15 mouse cellular contexts compared by ENCODE assay signal in genomic region chr13:35870659-35871058, GRCm38 (mm10).
"Had no signal": no experiment of that assay in that cellular context is flagged by ENCODE, and none has a peak within 500 bp of the region (broad histone marks: within the 10 kb centered on the region; RNA-seq: fewer than 3 reads in every experiment).

No protein-coding gene starts in this region.

- H3K36me3 ChIP-seq: midbrain, embryonic 15.5 days; neural tube, embryonic 13.5 days; neural tube, embryonic 15.5 days had no signal

- H3K4me3 ChIP-seq: liver, embryonic 12.5 days; lung, embryonic 15.5 days; midbrain, embryonic 13.5 days; midbrain, embryonic 15.5 days; neural tube, embryonic 13.5 days; neural tube, embryonic 15.5 days; stomach, embryonic 15.5 days had no signal

- H3K4me1 ChIP-seq: liver, embryonic 12.5 days; lung, embryonic 15.5 days; midbrain, embryonic 13.5 days; midbrain, embryonic 15.5 days; neural tube, embryonic 13.5 days; neural tube, embryonic 15.5 days; stomach, embryonic 15.5 days had no signal

- H3K27ac ChIP-seq: liver, embryonic 12.5 days; lung, embryonic 15.5 days; midbrain, embryonic 13.5 days; midbrain, embryonic 15.5 days; neural tube, embryonic 13.5 days; neural tube, embryonic 15.5 days; stomach, embryonic 15.5 days; stomach, postnatal 0 days had no signal

- DNase-seq: lung, adult 2 months; lung, postnatal 14 days; lung, postnatal 4 days; retina, postnatal 1 day; right cerebral cortex, adult 18-20 months had no signal

- H3K9me3 ChIP-seq: liver, embryonic 12.5 days; lung, embryonic 15.5 days; midbrain, embryonic 13.5 days; midbrain, embryonic 15.5 days; neural tube, embryonic 13.5 days; neural tube, embryonic 15.5 days; stomach, embryonic 15.5 days had no signal

- H3K9ac ChIP-seq: liver, embryonic 12.5 days; lung, embryonic 15.5 days; midbrain, embryonic 13.5 days; midbrain, embryonic 15.5 days; neural tube, embryonic 13.5 days; neural tube, embryonic 15.5 days; stomach, embryonic 15.5 days had no signal

- H3K27me3 ChIP-seq: liver, embryonic 12.5 days; lung, embryonic 15.5 days; midbrain, embryonic 13.5 days; midbrain, embryonic 15.5 days; neural tube, embryonic 13.5 days; neural tube, embryonic 15.5 days; stomach, embryonic 15.5 days had no signal

- ATAC-seq: liver, embryonic 12.5 days; lung, postnatal 0 days; midbrain, embryonic 13.5 days; midbrain, embryonic 15.5 days had no signal

- H3K4me2 ChIP-seq: liver, embryonic 12.5 days; lung, embryonic 15.5 days; midbrain, embryonic 11.5 days; midbrain, embryonic 13.5 days; midbrain, embryonic 15.5 days; neural tube, embryonic 13.5 days; neural tube, embryonic 15.5 days; stomach, embryonic 15.5 days had no signal
